9 mouse cellular contexts compared by ENCODE assay signal in the genomic region with DNA sequence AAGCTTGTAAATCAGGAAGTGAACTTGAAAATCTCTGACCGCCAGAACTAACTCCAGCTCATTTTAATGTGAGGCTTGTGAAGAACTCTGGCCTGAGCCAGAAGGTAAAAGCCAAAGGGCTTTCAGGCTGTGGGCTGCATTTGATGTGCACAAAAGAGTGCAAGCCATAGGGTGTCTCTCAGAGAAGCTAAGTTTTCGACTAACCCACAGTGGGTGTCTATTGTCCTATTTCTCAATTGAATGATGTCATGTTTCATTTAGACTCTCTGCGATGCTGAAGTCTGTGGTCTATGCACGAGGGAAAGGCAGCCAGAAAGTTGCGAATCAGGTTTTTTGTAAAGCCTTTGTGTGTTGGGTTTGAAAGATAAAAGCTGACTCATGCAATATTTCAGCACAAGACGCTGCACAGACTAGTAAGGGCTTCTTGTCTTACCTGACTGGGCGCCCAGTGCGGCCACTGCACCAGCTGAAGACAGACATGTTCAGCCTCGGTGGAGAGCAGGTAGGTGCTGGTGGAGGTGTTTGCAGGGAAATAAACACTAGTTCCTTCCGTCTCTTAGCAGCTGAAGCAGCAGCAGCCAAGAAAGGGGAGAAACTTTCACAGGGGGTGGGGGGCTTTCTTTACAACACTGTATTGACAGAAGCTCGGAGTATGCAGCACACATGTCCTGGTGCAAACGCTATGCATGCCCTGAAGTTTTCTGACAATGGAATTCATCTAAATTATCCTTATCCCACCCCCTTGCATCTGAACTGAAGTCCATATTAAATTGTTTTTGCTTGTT.
DNase-seq lines count a peak whose midpoint lies in the region; ATAC-seq and TF ChIP-seq lines count a peak whose summit lies in the region.
"Had no signal": no experiment of that assay in that cellular context is flagged by ENCODE, and none has a peak within 500 bp of the region (broad histone marks: within the 10 kb centered on the region; RNA-seq: fewer than 3 reads in every experiment).

No protein-coding gene starts in this region.

- TF ChIP-seq POLR2A in cortical plate, adult 2 months (IDR thresholded peaks at IDR 0.05; ENCODE audit: extremely low read depth, insufficient read depth, low read length), result no peak

- no peak overlapping the region for H3K4me3 ChIP-seq in heart, embryonic 12.5 days
- H3K4me3 ChIP-seq in cortical plate, adult 2 months (ENCODE audit: insufficient read depth, low read length), result no peak overlapping the region
- peak overlapping the region; percentile 20 for H3K4me3 ChIP-seq in hindbrain, embryonic 12.5 days
- peak overlapping the region; percentile 24 for H3K4me3 ChIP-seq in midbrain, embryonic 16.5 days (ENCODE audit: low read depth, low read length)

- H3K4me2 ChIP-seq in heart, embryonic 12.5 days, result 0 out of 2 replicates have a peak overlapping the region, but pooled peaks have one; percentile 5
- H3K4me2 ChIP-seq in hindbrain, embryonic 12.5 days (replicated peaks), result peak overlapping the region; percentile 47
- H3K4me2 ChIP-seq in midbrain, embryonic 16.5 days (ENCODE audit: low read length), result peak overlapping the region; percentile 61

- no peak for DNase-seq in heart, postnatal 36 days
- DNase-seq in layer of hippocampus, adult 9-10 months (ENCODE audit: low spot score), result no peak
- DNase-seq in cerebellum, adult 18-20 months, result no peak
- no peak for DNase-seq in left cerebral cortex, adult 8-10 months (ENCODE audit: low spot score in 2 of 2)

- no peaks in the 10 kb centered on the region for H3K27me3 ChIP-seq in heart, embryonic 12.5 days (replicated peaks)
- H3K27me3 ChIP-seq in hindbrain, embryonic 12.5 days, result no peaks in the 10 kb centered on the region
- H3K27me3 ChIP-seq in midbrain, embryonic 16.5 days (ENCODE audit: control insufficient read depth, insufficient read depth, low read depth, low read length), result no peaks in the 10 kb centered on the region

- no peaks in the 10 kb centered on the region for H3K9me3 ChIP-seq in heart, embryonic 12.5 days (replicated peaks)
- no peaks in the 10 kb centered on the region for H3K9me3 ChIP-seq in hindbrain, embryonic 12.5 days (replicated peaks)
- H3K9me3 ChIP-seq in midbrain, embryonic 16.5 days (replicated peaks; ENCODE audit: control insufficient read depth, low read length, poor library complexity, severe bottlenecking), result no peaks in the 10 kb centered on the region

- H3K9ac ChIP-seq in heart, embryonic 12.5 days, result no peak overlapping the region
- H3K9ac ChIP-seq in hindbrain, embryonic 12.5 days, result no peak overlapping the region
- peak overlapping the region; percentile 54; the same call in 1 of the 2 replicates for H3K9ac ChIP-seq in midbrain, embryonic 16.5 days (ENCODE audit: low read depth, low read length)

- H3K27ac ChIP-seq in heart, embryonic 12.5 days (ENCODE audit: poor library complexity, severe bottlenecking), result peak overlapping the region; percentile 5; the same call in 1 of the 2 replicates
- H3K27ac ChIP-seq in cortical plate, adult 2 months (ENCODE audit: insufficient read depth, low read length), result peak overlapping the region; percentile 52; the same call in 1 of the 2 replicates
- peak overlapping the region; percentile 64 for H3K27ac ChIP-seq in hindbrain, embryonic 12.5 days
- H3K27ac ChIP-seq in midbrain, embryonic 16.5 days (ENCODE audit: low read length), result peak overlapping the region; percentile 36

- TF ChIP-seq CTCF in cortical plate, adult 2 months (IDR thresholded peaks at IDR 0.05; ENCODE audit: extremely low read depth, insufficient read depth, low read length), result no peak

- H3K4me1 ChIP-seq in heart, embryonic 12.5 days (replicated peaks), result peaks cover 8% of the 10 kb centered on the region
- H3K4me1 ChIP-seq in cortical plate, adult 2 months (ENCODE audit: control insufficient read depth, insufficient read depth, low read length), result no peaks in the 10 kb centered on the region
- peaks cover 25% of the 10 kb centered on the region for H3K4me1 ChIP-seq in hindbrain, embryonic 12.5 days
- peaks cover 18% of the 10 kb centered on the region for H3K4me1 ChIP-seq in midbrain, embryonic 16.5 days (ENCODE audit: control insufficient read depth, insufficient read depth, low read length)

- ATAC-seq in heart, embryonic 12.5 days (ENCODE audit: insufficient number of reproducible peaks, low FRiP score), result no peak
- ATAC-seq in hindbrain, embryonic 12.5 days (ENCODE audit: low FRiP score), result peak; percentile 74
- peak; percentile 76 for ATAC-seq in midbrain, embryonic 16.5 days
- ATAC-seq: inflammation-experienced regulatory T-cells, adult 6 months had no signal

- intact Hi-C loops in heart, postnatal 36 days (cut with DNase I), result no loop called here

- WGBS in heart, embryonic 12.5 days, result 44% methylated on average over 12 of the region's 12 CpGs
- WGBS in hindbrain, embryonic 12.5 days, result 9% methylated on average over 12 of the region's 12 CpGs
- 3% methylated on average over 12 of the region's 12 CpGs for WGBS in midbrain, embryonic 16.5 days

- no peaks in the 10 kb centered on the region for H3K36me3 ChIP-seq in heart, embryonic 12.5 days
- no peaks in the 10 kb centered on the region for H3K36me3 ChIP-seq in hindbrain, embryonic 12.5 days
- H3K36me3 ChIP-seq in midbrain, embryonic 16.5 days (ENCODE audit: control insufficient read depth, insufficient read depth, low read length), result no peaks in the 10 kb centered on the region

Comparison
In these comparisons a context has a peak if more than half of its experiments do, and no peak if none do; other contexts are left out.
1. H3K27ac ChIP-seq: peak in every context shown above with its lines; median percentile 64 in hindbrain, embryonic 12.5 days; 52 in cortical plate, adult 2 months; 36 in midbrain, embryonic 16.5 days; 5 in heart, embryonic 12.5 days.
2. H3K4me2 ChIP-seq: peak in every context shown above with its lines; median percentile 61 in midbrain, embryonic 16.5 days; 47 in hindbrain, embryonic 12.5 days; 5 in heart, embryonic 12.5 days.
3. H3K4me3 ChIP-seq: peak in hindbrain, embryonic 12.5 days (single experiment) and midbrain, embryonic 16.5 days (single experiment); none in heart, embryonic 12.5 days (single experiment) and cortical plate, adult 2 months (single experiment).